Mouse (Mus musculus) spleen, adult 2 months (tissue): Measurements from ENCODE around the gene Shkbp1. TPM values are rescaled to one million over a fixed set of nuclear protein-coding genes. Genes with fewer than 3 reads are reported as not detected.

Experiments used
- DNase-seq, 2 experiments: peaks; one replicate each; pipeline versions ENCODE4 v3.0.0 to v3.0.0-alpha.2; 2012 to 2021; ENCODE audit warnings: low spot score in 2 of 2, low read depth in 1 of 2
- H3K27ac ChIP-seq: fragments of 200-500 bp; 2 replicates; pipeline ENCODE4 v1.5.1; 2012; ENCODE audit warnings: low read length, inconsistent platforms; ENCODE audit not compliant: insufficient read depth
- H3K27me3 ChIP-seq: fragments of 200-500 bp; 2 replicates; pipeline ENCODE4 v1.6.1; 2012; ENCODE audit warnings: mild to moderate bottlenecking, moderate library complexity, low read length, inconsistent platforms; ENCODE audit not compliant: control insufficient read depth, insufficient read depth
- H3K36me3 ChIP-seq: fragments of 200-500 bp; 2 replicates; pipeline ENCODE4 v1.6.1; 2012; ENCODE audit warnings: mild to moderate bottlenecking, low read length, inconsistent platforms; ENCODE audit not compliant: control insufficient read depth, insufficient read depth
- H3K4me1 ChIP-seq: fragments of 200-500 bp; 2 replicates; pipeline ENCODE4 v1.6.1; 2011; ENCODE audit warnings: inconsistent platforms; ENCODE audit not compliant: control insufficient read depth, insufficient read depth, insufficient read length
- H3K4me3 ChIP-seq: fragments of 200-500 bp; 2 replicates; pipeline ENCODE4 v1.5.1; 2011; ENCODE audit warnings: mild to moderate bottlenecking, inconsistent platforms; ENCODE audit not compliant: insufficient read depth, insufficient read length; ENCODE audit errors: extremely low read depth
- CTCF ChIP-seq: fragments of 200-500 bp; IDR thresholded peaks from 2 replicates; pipeline ENCODE4 v1.5.1; 2011; ENCODE audit warnings: mild to moderate bottlenecking, inconsistent platforms; ENCODE audit not compliant: insufficient read depth, insufficient read length, insufficient replicate concordance; ENCODE audit errors: extremely low read depth
- POLR2A ChIP-seq: fragments of 200-500 bp; IDR thresholded peaks from 2 replicates; pipeline ENCODE4 v1.6.1; 2011; ENCODE audit warnings: low read depth, low read length, inconsistent platforms
- WGBS: fragments of 180-500 bp; shearing (Covaris S2); methylation state at CpG from one replicate; pipeline ENCODE4 v1.1.7; 2018; 5-methylcytosine and 5-hydroxymethylcytosine counted together
- polyA plus RNA-seq: library from polyadenylated mRNA; depleted of rRNA; stranded (reverse); fragments of >200 nt; gene quantifications from 2 replicates; pipeline ENCODE4 v1.2.3, GENCODE M21; 2012

The Shkbp1 gene
- polyA plus RNA-seq, 1 experiment: 130 TPM

DNA sequence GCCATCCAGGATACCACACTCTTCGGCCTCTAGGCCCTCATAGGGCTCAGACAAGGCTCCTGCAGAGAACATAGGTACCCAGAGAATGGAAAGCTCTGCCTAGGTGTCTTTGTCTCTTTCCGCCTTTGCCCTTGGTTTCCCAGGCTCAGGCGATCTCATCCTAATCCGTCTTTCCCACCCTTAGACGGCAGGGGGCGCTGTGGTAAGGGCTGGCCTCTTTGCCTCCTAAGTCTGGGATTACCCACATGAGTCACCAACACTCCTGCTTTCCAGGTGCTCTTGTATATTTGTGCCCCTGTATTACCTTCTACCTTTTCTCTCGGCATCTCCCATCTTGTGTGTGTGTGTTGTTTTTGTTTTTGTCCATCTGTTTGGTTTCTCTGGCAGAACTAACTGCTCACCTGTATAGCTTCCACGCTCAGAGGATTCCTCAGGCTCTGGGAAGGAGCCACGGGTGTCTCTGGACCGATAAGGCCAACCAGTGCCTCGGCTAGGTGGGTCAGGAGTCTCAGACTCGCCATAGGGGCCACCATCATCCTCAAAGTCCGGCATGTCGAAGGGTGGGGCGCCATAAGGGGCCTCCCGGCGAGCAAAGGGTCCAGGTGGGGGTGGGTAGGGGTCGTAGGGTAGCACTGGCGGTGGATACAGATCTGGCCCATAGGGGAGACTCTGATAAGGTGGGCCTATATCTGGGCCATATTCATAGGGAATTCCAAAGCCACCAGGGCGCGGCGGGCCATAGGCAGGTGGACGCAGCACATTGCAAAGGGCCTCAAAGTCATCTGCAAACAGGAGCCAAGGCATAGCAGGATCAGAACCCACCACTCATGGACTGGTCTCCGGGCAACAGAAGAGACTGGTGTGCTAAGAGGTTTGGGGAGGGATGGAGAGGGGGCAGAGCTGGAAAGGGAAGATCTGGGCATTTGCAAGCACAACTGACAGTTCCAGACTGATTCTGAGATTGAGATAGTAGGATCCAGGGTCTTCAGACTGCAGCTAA lies 49.4 kb downstream of the Shkbp1 start:
- H3K4me1 ChIP-seq: peaks cover 2% of the 10 kb centered on the region; the same call in 1 of the 2 replicates
- TF ChIP-seq POLR2A (no peak), CTCF (peak; percentile 39; the same call in 1 of the 2 replicates)
- no peak for DNase-seq
- H3K4me3 ChIP-seq: no peak overlapping the region
- no peak overlapping the region for H3K27ac ChIP-seq
- H3K27me3 ChIP-seq: no peaks in the 10 kb centered on the region
- no peaks in the 10 kb centered on the region for H3K36me3 ChIP-seq
- 80% methylated on average over 24 of the region's 24 CpGs for WGBS

DNA sequence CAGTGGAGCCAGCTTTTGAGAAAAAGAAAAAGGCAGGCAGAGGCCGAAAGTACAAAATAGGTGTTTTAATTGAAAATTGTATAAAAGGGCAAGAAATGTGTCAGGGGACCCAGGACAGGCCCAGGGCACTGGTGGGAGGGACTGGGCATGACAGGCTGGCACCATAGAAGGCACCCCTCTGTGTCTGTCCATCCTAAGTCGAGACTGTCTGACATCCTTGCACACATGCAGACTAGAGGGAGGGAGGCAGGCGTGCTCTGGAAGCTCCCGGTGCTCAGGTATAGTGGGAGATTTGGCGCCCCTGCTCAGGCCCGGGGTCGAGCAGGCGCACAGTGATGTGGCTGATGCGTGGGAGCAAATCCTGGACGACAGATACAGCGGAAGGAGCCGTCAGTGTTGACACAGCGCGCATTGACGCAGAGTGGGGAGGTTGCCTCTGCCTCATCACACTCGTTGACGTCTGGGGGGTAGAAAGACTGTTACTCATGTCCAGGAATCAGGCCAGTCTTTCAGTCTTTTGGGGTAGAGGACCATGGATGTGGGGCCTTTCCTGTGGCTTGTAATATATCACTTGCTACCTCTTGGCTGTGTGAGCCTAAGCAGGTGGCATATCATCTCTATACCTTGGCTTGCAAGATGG lies 50.6 kb downstream of the Shkbp1 start:
- TF ChIP-seq POLR2A (no peak), CTCF (no peak)
- Histone ChIP-seq H3K4me3 (no peak overlapping the region), H3K27ac (no peak overlapping the region), H3K36me3 (no peaks in the 10 kb centered on the region), H3K4me1 (peaks cover 2% of the 10 kb centered on the region; the same call in 1 of the 2 replicates), H3K27me3 (no peaks in the 10 kb centered on the region)
- DNase-seq: no peak
- 82% methylated on average over 17 of the region's 17 CpGs for WGBS

DNA sequence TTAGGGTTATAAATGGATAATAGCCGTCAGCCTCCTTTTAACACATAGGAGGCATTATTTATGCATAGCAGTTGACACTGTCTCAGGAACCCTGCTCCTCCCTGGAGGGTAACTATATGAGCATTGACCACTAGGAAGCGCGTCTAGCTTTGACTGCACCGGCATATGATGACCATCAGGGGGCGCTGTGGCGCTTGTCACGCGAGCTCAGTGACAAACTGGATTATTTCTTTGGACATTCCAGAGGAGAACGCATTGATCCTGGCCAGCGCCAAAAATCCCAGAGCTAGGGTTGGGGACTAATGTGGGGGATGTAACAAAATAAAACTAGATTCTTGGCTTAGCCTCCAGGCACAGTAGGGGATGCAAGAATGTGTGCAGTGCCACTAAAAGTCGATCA lies 53.6 kb downstream of the Shkbp1 start:
- H3K36me3 ChIP-seq: no peaks in the 10 kb centered on the region
- WGBS: 10% methylated on average over 11 of the region's 11 CpGs
- peak; percentile 9 to 34 for DNase-seq
- TF ChIP-seq CTCF (peak; percentile 82; the same call in 1 of the 2 replicates), POLR2A (no peak)
- H3K4me1 ChIP-seq: no peaks in the 10 kb centered on the region
- no peak overlapping the region for H3K4me3 ChIP-seq
- H3K27ac ChIP-seq: no peak overlapping the region
- H3K27me3 ChIP-seq: no peaks in the 10 kb centered on the region

DNA sequence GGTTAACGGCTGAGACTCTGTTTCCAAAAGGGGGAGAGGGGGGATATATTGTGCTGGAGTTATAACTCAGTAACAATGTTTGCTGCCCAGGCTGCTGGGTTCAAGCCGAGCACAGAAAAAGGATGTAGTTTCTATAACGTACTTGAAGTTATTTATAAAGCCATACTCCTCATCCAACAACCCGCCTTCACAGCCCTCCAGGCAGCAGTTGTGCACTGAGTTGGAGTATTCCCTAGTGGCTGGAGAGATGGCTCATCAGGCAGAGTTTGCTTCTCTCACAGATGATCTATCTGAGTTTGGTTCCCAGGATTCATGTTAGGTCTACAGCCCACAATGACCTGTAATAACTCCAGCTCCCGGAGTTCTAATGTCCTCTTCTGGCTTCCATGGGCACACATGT lies 55.0 kb downstream of the Shkbp1 start:
- H3K4me3 ChIP-seq: no peak overlapping the region
- WGBS: 69% methylated on average over 5 of the region's 5 CpGs
- no peak for TF ChIP-seq POLR2A
- no peak for TF ChIP-seq CTCF
- no peak for DNase-seq
- H3K36me3 ChIP-seq: no peaks in the 10 kb centered on the region
- H3K27me3 ChIP-seq: no peaks in the 10 kb centered on the region
- no peak overlapping the region for H3K27ac ChIP-seq
- no peaks in the 10 kb centered on the region for H3K4me1 ChIP-seq

GRCm38 (mm10) chr7:27300351-27300750 lies 55.5 kb downstream of the Shkbp1 start:
- Histone ChIP-seq H3K4me3 (no peak overlapping the region), H3K36me3 (no peaks in the 10 kb centered on the region), H3K27ac (no peak overlapping the region), H3K27me3 (no peaks in the 10 kb centered on the region), H3K4me1 (no peaks in the 10 kb centered on the region)
- 83% methylated on average over 4 of the region's 4 CpGs for WGBS
- no peak for DNase-seq
- TF ChIP-seq POLR2A: no peak
- TF ChIP-seq CTCF: no peak

DNA sequence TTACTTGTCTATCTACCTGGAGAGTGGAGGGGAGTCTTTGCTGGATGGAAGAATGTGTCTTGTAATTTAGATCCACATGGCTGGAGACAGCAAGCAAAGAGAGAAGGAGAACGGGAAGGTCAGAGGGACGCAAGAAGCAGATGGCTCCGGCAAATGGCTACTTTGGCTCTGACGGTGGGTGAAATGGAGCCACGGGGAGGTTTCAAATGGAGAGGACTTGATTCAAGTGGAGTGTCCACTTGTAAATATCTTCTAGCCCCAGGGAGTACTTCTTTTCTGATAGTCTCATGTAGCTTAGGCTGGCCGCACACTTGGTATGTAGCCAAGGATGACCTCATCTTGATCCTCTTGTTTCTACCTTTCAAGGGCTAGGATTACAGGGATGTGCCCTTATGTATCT lies 57.0 kb downstream of the Shkbp1 start:
- H3K27me3 ChIP-seq: no peaks in the 10 kb centered on the region
- H3K4me3 ChIP-seq: no peak overlapping the region
- no peaks in the 10 kb centered on the region for H3K4me1 ChIP-seq
- no peaks in the 10 kb centered on the region for H3K36me3 ChIP-seq
- 91% methylated on average over 6 of the region's 6 CpGs for WGBS
- DNase-seq: no peak
- TF ChIP-seq CTCF (no peak), POLR2A (no peak)
- H3K27ac ChIP-seq: no peak overlapping the region
